Mouse (Mus musculus): ENCODE results near the gene Kdm4a. TPM values are rescaled to one million over a fixed set of nuclear protein-coding genes. Genes with fewer than 3 reads are reported as not detected.
A peak's percentile ranks its signal among the peaks of the same experiment; 100 is the strongest.

Gene Kdm4a
- 17.8 and 23.4 TPM in 2 replicates for polyA plus RNA-seq (2015; fragmentation: Nextera tagmentation; extraction: Ambion mirVana)

DNA sequence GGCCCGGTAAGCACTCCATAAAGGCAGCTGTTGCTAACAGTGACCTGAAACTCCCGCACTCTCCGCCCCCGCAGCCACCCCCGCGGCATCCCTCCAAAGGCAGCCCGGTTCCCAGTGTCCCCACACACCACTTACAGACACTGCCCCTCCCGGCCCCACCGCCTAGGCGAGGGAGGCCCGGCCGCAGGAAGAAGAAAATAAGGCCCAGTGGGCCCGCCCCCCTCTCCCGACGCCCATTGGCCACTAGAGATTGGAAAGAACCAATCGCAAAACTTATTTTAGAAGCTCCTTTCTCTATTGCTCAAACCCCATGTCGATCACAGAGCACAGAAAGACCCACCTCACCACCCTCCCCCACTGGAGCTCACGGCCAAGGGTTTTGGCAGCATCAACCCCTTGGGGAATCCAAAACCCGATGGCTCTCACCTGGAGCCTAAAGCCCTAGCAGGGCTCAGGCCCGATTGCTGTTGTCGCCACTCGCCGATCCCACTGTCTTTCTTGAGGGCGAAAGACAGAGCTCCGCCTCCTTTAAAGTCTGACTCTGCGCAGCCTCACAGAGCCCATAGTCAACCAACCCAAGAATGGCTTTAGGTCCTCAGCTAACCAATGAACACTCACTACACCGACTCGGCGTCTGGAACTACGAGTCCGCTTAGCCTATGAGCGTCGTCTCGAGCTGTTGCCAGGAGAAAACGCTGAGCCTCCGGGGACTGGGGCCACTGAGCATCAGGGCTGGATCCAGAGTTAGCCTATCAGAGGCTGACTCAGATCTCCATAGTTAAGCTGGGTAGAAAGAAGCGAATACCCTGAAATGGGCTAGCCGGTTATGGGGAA lies at the start of gene Kdm4a:
Kdm4a (minus strand) TSS at position 577 of the 834 bp plus-strand sequence.
- Histone ChIP-seq H3K4me1 (replicated peaks) (peaks cover 15% of the 10 kb centered on the region), H3K4me3 (peak within 1 kb of the TSS; percentile 95), H3K4me2 (peak within 1 kb of the TSS; percentile 71), H3K9ac (peak within 1 kb of the TSS; percentile 89), H3K36me3 (peaks cover 27% of the 10 kb centered on the region), H3K27ac (peak within 1 kb of the TSS; percentile 99), H3K9me3 (replicated peaks) (no peaks in the 10 kb centered on the region), H3K27me3 (no peaks in the 10 kb centered on the region)
- WGBS: under 1% methylated on average over 38 of the region's 38 CpGs
- peak; percentile 99 for ATAC-seq (replicated peaks; ENCODE audit: insufficient number of reproducible peaks, insufficient read depth, low FRiP score, low read depth)

- 69% methylated on average over 6 of the region's 6 CpGs for WGBS
- ATAC-seq (replicated peaks; ENCODE audit: insufficient number of reproducible peaks, insufficient read depth, low FRiP score, low read depth): no peak
- Histone ChIP-seq H3K36me3 (peaks cover 36% of the 10 kb centered on the region), H3K9me3 (replicated peaks) (no peaks in the 10 kb centered on the region), H3K4me2 (no peak overlapping the region), H3K27me3 (no peaks in the 10 kb centered on the region), H3K27ac (no peak overlapping the region), H3K9ac (no peak overlapping the region), H3K4me3 (no peak overlapping the region), H3K4me1 (replicated peaks) (no peaks in the 10 kb centered on the region)
Measured at GRCm38 (mm10) chr4:118229035-118229770, 49.4 kb upstream of the Kdm4a start.

DNA sequence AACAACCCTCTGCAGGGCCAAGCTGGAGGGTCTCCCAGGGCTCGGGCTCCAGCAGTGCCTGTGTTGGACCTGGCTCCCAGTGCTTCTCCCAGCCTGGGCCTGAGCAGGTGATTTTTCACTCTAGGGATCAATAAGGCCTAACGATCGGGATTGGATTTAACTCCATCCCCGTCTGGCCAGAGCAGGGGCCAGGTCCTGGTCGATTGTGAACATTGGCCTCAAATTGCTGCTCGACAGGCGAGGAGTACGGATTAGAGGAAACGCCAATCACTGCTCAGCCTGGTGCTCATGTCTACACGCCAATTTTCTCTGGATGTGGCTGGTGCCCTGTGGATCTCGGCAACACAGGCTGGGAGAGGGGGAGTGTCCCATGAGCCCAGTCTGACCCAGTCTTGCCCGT lies 47.6 kb upstream of the Kdm4a start:
- Histone ChIP-seq H3K36me3 (peaks cover 51% of the 10 kb centered on the region), H3K4me2 (no peak overlapping the region), H3K4me3 (no peak overlapping the region), H3K27ac (no peak overlapping the region), H3K9me3 (replicated peaks) (no peaks in the 10 kb centered on the region), H3K27me3 (no peaks in the 10 kb centered on the region), H3K4me1 (replicated peaks) (no peaks in the 10 kb centered on the region), H3K9ac (no peak overlapping the region)
- WGBS: 83% methylated on average over 12 of the region's 12 CpGs
- ATAC-seq (replicated peaks; ENCODE audit: insufficient number of reproducible peaks, insufficient read depth, low FRiP score, low read depth): no peak

DNA sequence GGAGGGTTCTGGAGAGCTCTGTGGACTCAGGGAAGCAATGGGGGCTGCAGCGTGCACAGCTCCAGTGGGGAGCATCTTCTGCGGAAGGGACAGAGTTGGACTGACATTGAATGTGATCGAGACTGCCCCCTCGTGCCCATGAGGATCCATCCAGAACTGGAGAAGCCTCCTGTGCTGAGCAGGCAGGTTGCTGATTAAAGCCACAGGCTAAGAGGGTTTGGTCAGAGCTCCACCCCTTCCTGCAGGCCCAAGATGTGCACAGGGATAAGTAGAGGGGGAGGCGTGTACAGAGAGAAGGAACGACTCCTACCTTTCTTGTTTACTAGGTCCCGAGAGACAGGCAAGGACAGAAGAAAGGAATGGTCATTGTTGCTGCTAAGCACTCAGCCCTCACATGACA lies 41.4 kb upstream of the Kdm4a start:
- no peak for ATAC-seq (replicated peaks; ENCODE audit: insufficient number of reproducible peaks, insufficient read depth, low FRiP score, low read depth)
- 75% methylated on average over 7 of the region's 7 CpGs for WGBS
- Histone ChIP-seq H3K9me3 (replicated peaks) (no peaks in the 10 kb centered on the region), H3K4me3 (no peak overlapping the region), H3K4me1 (replicated peaks) (no peaks in the 10 kb centered on the region), H3K9ac (no peak overlapping the region), H3K27me3 (no peaks in the 10 kb centered on the region), H3K36me3 (peaks cover 52% of the 10 kb centered on the region), H3K27ac (no peak overlapping the region), H3K4me2 (no peak overlapping the region)

- no peak overlapping the region for H3K4me2 ChIP-seq
- no peak overlapping the region for H3K27ac ChIP-seq
- WGBS: 78% methylated on average over 9 of the region's 9 CpGs
- H3K9ac ChIP-seq: no peak overlapping the region
- H3K36me3 ChIP-seq: peaks cover 53% of the 10 kb centered on the region
- no peak overlapping the region for H3K4me3 ChIP-seq
- ATAC-seq (replicated peaks; ENCODE audit: insufficient number of reproducible peaks, insufficient read depth, low FRiP score, low read depth): no peak
- no peaks in the 10 kb centered on the region for H3K4me1 ChIP-seq (replicated peaks)
- H3K9me3 ChIP-seq (replicated peaks): no peaks in the 10 kb centered on the region
- H3K27me3 ChIP-seq: no peaks in the 10 kb centered on the region
Measured at GRCm38 (mm10) chr4:118220756-118221155, 40.9 kb upstream of the Kdm4a start.

DNA sequence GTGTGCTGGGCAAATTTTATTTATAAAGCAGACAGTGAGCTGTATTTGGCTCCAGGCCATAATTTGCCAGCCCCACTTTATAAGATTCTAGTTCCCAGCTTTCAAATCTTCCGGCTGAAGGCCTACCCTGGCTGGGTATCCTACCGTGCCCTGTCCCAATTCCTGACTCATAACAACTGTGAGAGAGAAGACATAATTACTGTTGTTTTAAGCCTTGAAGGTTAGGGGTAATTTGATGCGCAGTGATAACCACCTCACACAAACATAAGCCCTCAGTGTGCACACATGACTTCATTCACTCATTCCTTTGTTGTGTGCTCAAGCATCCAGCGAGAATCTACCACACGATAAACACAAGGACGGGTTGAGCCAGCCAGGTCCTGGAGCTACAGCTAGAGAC lies 39.6 kb upstream of the Kdm4a start:
- WGBS: 83% methylated on average over 6 of the region's 6 CpGs
- Histone ChIP-seq H3K9ac (no peak overlapping the region), H3K27ac (no peak overlapping the region), H3K36me3 (peaks cover 45% of the 10 kb centered on the region), H3K4me2 (no peak overlapping the region), H3K4me1 (replicated peaks) (no peaks in the 10 kb centered on the region), H3K9me3 (replicated peaks) (no peaks in the 10 kb centered on the region), H3K27me3 (no peaks in the 10 kb centered on the region), H3K4me3 (no peak overlapping the region)
- ATAC-seq (replicated peaks; ENCODE audit: insufficient number of reproducible peaks, insufficient read depth, low FRiP score, low read depth): no peak

DNA sequence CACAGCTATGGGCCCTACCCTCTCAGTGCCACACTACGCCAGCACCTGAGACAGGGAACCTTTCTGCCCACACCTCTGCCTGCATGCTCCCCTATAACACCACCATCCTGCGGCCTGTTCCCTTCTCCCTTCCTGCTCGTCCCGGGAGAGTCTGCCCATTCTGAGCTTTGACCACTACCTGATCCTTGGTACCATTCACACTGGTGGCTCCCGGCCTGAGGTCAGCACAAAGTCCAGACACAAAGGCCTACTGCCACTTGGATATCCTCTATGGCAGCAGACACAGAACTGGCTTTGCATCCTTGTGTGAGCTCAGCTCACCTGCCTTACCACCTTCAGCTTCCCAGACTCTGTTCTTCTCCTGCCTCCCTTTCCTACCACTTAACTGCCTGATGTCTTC lies 38.7 kb upstream of the Kdm4a start:
- Histone ChIP-seq H3K27ac (no peak overlapping the region), H3K27me3 (no peaks in the 10 kb centered on the region), H3K9ac (no peak overlapping the region), H3K9me3 (replicated peaks) (no peaks in the 10 kb centered on the region), H3K36me3 (peaks cover 41% of the 10 kb centered on the region), H3K4me3 (no peak overlapping the region), H3K4me2 (no peak overlapping the region), H3K4me1 (replicated peaks) (no peaks in the 10 kb centered on the region)
- 77% methylated on average over 5 of the region's 5 CpGs for WGBS
- ATAC-seq (replicated peaks; ENCODE audit: insufficient number of reproducible peaks, insufficient read depth, low FRiP score, low read depth): no peak

GRCm38 (mm10) chr4:118216726-118217595 lies 37.1 kb upstream of the Kdm4a start:
- H3K4me3 ChIP-seq: no peak overlapping the region
- H3K9me3 ChIP-seq (replicated peaks): no peaks in the 10 kb centered on the region
- no peak overlapping the region for H3K9ac ChIP-seq
- ATAC-seq (replicated peaks; ENCODE audit: insufficient number of reproducible peaks, insufficient read depth, low FRiP score, low read depth): no peak
- WGBS: 80% methylated on average over 17 of the region's 17 CpGs
- H3K27me3 ChIP-seq: no peaks in the 10 kb centered on the region
- no peaks in the 10 kb centered on the region for H3K4me1 ChIP-seq (replicated peaks)
- peaks cover 37% of the 10 kb centered on the region for H3K36me3 ChIP-seq
- H3K27ac ChIP-seq: no peak overlapping the region
- no peak overlapping the region for H3K4me2 ChIP-seq

GRCm38 (mm10) chr4:118214891-118215290 lies 35.0 kb upstream of the Kdm4a start:
- no peaks in the 10 kb centered on the region for H3K27me3 ChIP-seq
- no peaks in the 10 kb centered on the region for H3K4me1 ChIP-seq (replicated peaks)
- no peak overlapping the region for H3K27ac ChIP-seq
- H3K36me3 ChIP-seq: peaks cover 43% of the 10 kb centered on the region
- WGBS: 77% methylated on average over 1 of the region's 1 CpGs
- H3K9me3 ChIP-seq (replicated peaks): no peaks in the 10 kb centered on the region
- H3K4me3 ChIP-seq: no peak overlapping the region
- no peak for ATAC-seq (replicated peaks; ENCODE audit: insufficient number of reproducible peaks, insufficient read depth, low FRiP score, low read depth)
- no peak overlapping the region for H3K9ac ChIP-seq
- H3K4me2 ChIP-seq: no peak overlapping the region

DNA sequence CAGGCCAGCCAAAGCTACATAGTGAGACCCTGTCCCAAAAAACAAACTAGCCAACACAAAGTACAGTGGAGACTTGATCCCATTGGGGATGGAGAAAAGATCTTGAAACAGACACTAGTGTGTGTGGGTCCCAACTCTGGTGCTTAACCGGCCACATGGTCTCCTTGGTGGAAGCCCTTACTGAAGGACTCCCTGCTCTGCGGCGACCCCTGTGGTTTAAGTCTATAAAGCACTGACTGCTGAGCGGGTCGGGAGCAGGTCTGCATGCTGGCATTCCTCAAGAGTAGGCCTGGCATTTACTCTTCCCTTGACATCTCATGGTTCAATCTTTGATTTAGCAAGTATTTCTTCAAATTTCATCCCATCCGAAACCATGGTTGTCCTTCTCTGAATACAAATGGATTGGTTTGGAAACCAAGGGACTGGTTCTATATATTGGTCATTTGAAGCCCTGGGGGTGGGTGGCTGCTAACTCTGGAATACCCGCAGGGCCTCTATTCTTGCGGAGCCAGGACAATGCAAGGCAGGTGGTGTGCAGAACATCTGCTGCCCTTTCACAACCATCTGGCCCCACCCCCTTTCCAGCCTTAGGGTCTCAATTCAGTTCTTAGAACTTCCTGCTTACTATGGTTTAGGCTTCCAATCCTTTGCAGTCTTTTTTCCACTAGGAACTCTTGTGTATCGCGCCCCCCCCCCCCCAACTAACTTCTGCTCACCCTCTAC lies 27.2 kb upstream of the Kdm4a start:
- no peaks in the 10 kb centered on the region for H3K27me3 ChIP-seq
- no peak overlapping the region for H3K9ac ChIP-seq
- ATAC-seq (replicated peaks; ENCODE audit: insufficient number of reproducible peaks, insufficient read depth, low FRiP score, low read depth): no peak
- no peaks in the 10 kb centered on the region for H3K9me3 ChIP-seq (replicated peaks)
- H3K4me3 ChIP-seq: no peak overlapping the region
- H3K27ac ChIP-seq: no peak overlapping the region
- peaks cover 36% of the 10 kb centered on the region for H3K36me3 ChIP-seq
- no peaks in the 10 kb centered on the region for H3K4me1 ChIP-seq (replicated peaks)
- 74% methylated on average over 9 of the region's 10 CpGs for WGBS
- no peak overlapping the region for H3K4me2 ChIP-seq
